Mouse (Mus musculus) gastrocnemius, postnatal 25 days (tissue): ENCODE measurements around the gene Il10rb. TPM values are rescaled to one million over a fixed set of nuclear protein-coding genes. Genes with fewer than 3 reads are reported as not detected.

ENCODE experiments used
- DNase-seq: peaks from one replicate; pipeline ENCODE4 v3.0.0; 2022
- total RNA-seq, 2 experiments: library from RNA; stranded (reverse); gene quantifications; 1 replicate in 1 of 2; 2 replicates in 1 of 2; pipeline ENCODE4 v1.2.3; 2021

Il10rb gene
- total RNA-seq, 2 experiments from 2014 or later: 5.0 to 6.3 TPM

- DNase-seq: no peak
Observed at GRCm38 (mm10) chr16:91450137-91451064, 44.4 kb downstream of the Il10rb start.

DNA sequence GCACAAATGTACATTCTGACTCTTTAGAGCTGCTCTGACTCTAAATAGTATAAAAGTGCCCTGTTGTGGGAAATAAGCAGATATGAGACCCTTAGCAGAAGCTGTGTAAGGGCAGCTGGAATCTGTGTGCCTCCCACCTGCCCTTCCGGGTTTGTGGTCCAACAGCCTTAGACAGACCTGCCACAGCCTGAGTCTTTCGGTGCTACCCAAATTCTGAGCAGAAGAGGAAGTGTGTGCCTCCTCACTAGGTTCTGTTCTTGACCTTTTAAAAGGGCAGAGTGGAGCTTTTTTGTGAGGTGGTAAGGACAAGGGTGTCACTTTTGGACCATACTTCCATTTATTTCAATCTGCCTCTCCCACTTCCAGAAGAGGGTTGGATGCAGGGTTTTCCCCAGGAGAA is 46.0 kb downstream of the Il10rb start:
- no peak for DNase-seq

DNA sequence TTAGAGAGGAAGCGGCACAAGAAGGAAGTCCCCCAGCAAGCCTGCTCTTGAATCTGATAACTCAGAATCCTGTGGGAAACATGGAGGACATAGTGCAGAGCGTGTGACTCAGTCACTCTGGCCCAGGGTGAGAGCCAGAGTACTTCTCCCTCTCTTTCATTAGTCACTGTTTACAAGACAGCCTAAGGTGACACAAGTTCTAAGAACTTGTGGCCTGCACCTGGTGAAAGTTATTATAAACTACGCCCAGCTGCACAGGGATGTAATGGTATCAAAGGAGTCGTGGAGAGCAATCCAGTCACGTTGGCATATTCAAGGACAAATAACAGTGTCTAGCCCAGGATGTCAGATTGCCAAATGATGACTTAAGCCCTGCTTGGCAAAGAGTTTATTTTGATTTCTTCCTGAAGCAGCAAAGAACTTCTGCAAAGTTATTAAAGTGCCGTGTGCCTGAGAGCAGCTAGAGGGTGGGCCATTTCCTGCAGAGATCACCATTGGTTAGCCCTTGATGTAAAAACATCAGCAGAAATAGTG is 46.5 kb downstream of the Il10rb start:
- no peak for DNase-seq

GRCm38 (mm10) chr16:91455868-91456267 is 49.9 kb downstream of the Il10rb start:
- DNase-seq: no peak

- DNase-seq: no peak
Observed at GRCm38 (mm10) chr16:91458301-91458746, 52.4 kb downstream of the Il10rb start.

GRCm38 (mm10) chr16:91458976-91459375 is 53.0 kb downstream of the Il10rb start:
- DNase-seq: no peak

DNA sequence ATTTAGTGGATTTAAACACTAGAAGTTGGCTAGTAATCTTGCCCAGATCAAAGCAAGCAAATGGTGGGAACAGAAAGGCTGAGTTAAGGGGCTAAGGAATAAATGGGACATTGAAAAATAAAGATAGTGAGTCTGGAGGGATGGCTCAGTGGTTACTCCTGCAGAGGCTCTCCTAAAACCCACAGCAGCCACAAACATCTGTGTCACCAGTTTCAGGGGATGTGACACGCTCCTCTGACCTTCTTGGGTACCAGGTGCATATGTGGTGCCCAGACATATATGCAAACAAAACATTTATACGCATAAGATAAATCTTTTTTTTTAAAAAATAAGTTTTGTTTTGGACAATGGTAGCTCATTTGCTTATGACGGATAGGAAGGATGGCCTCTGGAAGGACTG is 53.4 kb downstream of the Il10rb start:
- DNase-seq: no peak

- no peak for DNase-seq
Observed at GRCm38 (mm10) chr16:91459841-91460370, 53.9 kb downstream of the Il10rb start.

- DNase-seq: no peak
Observed at GRCm38 (mm10) chr16:91461066-91461638, 55.2 kb downstream of the Il10rb start.

- DNase-seq: no peak
Observed at GRCm38 (mm10) chr16:91461773-91462181, 55.8 kb downstream of the Il10rb start.

DNA sequence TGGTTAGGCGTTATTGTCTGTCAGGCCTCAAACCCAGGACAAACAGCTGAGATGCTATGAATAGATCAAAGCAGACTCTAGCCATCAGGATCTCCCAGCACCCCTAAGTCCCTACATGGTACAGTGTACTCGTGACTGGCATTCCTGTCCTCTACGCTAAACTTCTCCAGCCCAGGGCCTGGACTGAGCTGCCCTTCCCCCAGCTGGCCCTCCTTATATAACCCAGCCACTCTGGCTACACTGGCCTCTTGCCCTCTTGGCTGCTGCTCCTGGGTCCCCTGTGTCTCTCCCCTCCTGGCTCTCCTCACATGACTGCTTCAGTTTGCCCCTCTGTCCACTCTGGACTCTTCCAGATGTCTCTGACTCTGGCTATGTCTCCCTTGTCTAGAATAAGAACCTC is 56.7 kb downstream of the Il10rb start:
- DNase-seq: no peak

GRCm38 (mm10) chr16:91463400-91463799 is 57.4 kb downstream of the Il10rb start:
- no peak for DNase-seq

DNA sequence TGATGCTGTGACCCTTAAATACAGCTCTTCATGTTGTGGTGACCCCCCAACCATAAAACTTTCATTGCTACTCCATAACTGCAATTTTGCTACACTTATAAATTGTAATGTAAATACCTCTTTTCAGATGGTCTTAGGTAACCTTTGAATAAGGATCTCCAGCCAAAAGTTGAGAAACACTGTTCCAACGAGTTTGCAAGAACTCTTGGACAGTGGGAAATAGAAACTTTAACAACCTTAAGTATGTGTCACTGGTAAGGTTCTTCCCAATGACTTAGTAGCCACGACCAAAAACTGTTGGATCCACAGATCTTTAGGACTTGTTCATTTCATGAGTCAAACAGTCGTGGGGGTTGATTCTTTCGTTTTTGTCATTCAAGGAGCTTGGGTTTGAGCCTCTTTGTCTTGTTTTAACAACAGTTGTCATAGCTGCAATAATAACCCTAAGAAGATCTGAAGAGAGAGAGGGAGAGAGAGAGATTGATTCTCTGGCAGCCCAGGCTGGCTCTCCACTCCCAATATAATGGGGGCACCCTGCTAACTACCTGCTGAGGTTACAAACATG is 58.0 kb downstream of the Il10rb start:
- no peak for DNase-seq

DNA sequence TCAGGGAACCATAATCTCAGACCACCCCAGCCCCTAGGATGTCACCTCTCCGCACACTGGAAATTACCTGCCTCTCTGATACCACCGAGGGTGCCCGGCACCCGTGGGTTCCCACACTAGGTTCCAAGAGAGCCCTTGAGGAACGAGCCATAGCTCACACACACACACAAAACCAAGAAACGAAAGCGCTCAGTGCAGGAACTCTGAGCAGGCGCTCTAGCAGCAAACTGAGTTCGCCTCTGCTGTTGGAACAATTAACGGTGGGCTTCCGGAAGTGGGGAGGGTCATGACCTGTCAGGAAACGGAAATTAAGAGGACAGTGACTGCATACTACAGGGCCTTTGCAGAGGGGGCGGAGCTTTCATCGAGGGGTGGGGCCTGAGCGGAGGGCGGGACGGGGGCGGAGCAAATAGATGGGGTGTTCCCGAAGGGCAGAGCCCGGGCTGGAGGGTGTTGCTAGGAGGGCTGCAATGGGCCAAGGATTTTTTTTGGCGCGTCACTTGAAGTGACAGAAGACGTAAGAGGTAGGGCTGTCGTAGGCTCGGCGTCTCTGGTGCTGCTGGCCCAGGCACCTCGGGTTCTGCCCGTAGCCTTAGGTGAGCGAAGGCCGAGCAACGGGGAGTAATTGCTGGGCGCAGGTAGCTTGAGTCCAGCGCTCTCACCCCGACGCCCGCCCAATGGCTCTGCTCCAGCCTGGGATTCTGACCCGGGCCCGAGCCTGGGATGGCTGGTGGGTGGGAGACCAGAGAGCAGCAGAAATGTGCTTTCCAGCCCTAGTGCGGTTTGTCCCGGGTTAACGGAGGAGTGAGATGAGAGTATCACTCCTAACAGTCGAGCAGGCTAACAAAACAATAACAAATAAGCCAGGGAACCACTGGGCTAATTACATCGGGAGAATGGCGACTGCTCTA is 58.9 kb downstream of the Il10rb start:
- DNase-seq: peak; percentile 94

DNA sequence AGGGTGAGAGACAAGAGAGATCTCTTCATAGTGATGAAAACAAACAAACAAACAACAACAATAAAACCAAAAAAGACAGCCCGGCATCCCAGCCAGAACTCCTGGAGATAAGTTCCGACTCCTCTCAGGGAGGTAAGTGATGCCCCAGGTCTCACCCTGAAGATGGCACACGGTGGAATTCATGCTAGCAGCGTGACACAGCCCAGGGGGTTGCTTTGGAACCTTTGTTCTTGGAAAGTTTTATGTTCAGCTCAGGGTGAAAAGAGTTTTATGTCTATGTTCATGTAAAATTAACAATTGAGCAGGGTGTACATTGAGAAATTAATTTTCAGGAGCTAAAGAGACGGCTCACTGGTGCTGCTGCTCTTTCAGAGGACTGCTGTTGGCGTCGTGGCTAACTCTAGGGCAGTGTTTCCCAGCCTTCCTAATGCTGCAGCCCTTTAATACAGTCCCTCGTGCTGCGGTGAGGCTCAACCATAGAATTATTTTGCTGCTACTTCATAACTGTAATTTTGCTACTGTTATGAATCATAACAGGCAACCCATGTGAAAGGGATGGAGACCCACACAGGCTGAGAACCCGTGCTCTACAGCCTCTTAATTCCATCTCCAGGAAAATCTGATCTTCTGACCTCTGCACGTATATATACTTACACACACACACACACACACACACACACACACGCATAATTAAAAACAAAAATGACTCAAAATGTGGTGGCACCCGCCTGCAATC is 59.7 kb downstream of the Il10rb start:
- no peak for DNase-seq

- DNase-seq: no peak
Observed at GRCm38 (mm10) chr16:91466566-91466965, 60.6 kb downstream of the Il10rb start.

DNA sequence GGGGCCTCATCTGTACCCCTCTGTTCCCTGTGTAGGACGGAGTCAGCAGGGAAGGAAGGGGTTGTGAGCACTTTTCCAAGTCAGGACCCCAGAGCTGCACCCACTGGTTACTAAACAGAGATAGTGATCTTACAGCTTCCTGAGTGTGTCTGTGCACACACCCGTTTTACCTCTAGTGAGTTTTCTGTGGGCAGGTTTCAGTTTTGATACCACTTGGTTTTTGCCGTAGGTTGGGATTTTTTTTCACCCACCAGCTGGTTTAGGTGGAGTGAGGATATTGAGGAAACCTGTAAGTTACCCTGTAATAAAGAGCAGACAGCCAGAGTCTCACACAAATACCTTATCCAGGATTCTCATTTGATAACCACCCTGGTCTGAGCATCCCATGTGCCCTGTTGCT is 64.5 kb downstream of the Il10rb start:
- DNase-seq: no peak

- DNase-seq: no peak
Observed at GRCm38 (mm10) chr16:91471481-91471880, 65.5 kb downstream of the Il10rb start.
